Mouse (Mus musculus): ENCODE measurements around the gene Klra4. TPM values are rescaled to one million over a fixed set of nuclear protein-coding genes. Genes with fewer than 3 reads are reported as not detected.

Klra4 gene
- 1.5 TPM in 1 of 2 replicates, not detected in the other for polyA plus RNA-seq (2012; rRNA removed)

GRCm38 (mm10) chr6:130067171-130067570, at the start of gene Klra4:
Gene Klra4, minus strand, starts transcription at chr6:130067271.

GRCm38 (mm10) chr6:130026854-130027253, 40.2 kb downstream of the Klra4 start, which contains the start of gene Klra6:
Gene Klra6, minus strand, starts transcription at chr6:130026954.

Other genes with a start within 250 kb of the Klra4 start
- not detected in 2 replicates for gene Gm17631, start 204.6 kb downstream of the Klra4 start, polyA plus RNA-seq (2012; rRNA removed)
- 0.04 TPM in 1 of 2 replicates, not detected in the other for gene Klra17, start 190.6 kb downstream of the Klra4 start, polyA plus RNA-seq (2012; rRNA removed)
- not detected in 2 replicates for gene Klra5, start 149.6 kb downstream of the Klra4 start, polyA plus RNA-seq (2012; rRNA removed)
- gene Klra6, start 40.3 kb downstream of the Klra4 start, polyA plus RNA-seq (2012; rRNA removed) = not detected in 2 replicates
- 0.06 TPM in 1 of 2 replicates, not detected in the other for gene Klra8, start 62.6 kb upstream of the Klra4 start, polyA plus RNA-seq (2012; rRNA removed)
- gene Klra9, start 125.8 kb upstream of the Klra4 start, polyA plus RNA-seq (2012; rRNA removed) = not detected in 2 replicates
- not detected in 2 replicates for gene Klra7, start 166.1 kb upstream of the Klra4 start, polyA plus RNA-seq (2012; rRNA removed)
- not detected in 2 replicates for gene Klra10, start 214.7 kb upstream of the Klra4 start, polyA plus RNA-seq (2012; rRNA removed)